Mouse (Mus musculus): ENCODE measurements around the gene Cobl. TPM values are rescaled to one million over a fixed set of nuclear protein-coding genes. Genes with fewer than 3 reads are reported as not detected.

The Cobl gene
- polyA plus RNA-seq, 1 experiment from 2014 or later = 3.6 TPM

- WGBS = 90% methylated on average over 3 of the region's 3 CpGs
Measured at GRCm38 (mm10) chr11:12227343-12227742, 237.4 kb downstream of the Cobl start.

GRCm38 (mm10) chr11:12219594-12220530 lies 244.9 kb downstream of the Cobl start:
- H3K9me3 ChIP-seq (replicated peaks; ENCODE audit: control insufficient read depth, low read length) = no peaks in the 10 kb centered on the region
- DNase-seq (ENCODE audit: low spot score) (no peak), ATAC-seq (replicated peaks; ENCODE audit: insufficient number of reproducible peaks, low FRiP score, low TSS enrichment, low read depth) (no peak)
- H3K4me1 ChIP-seq (ENCODE audit: control insufficient read depth, insufficient read depth, low read length) = no peaks in the 10 kb centered on the region
- H3K4me3 ChIP-seq (ENCODE audit: low read depth, low read length) = no peak overlapping the region
- H3K27ac ChIP-seq (replicated peaks; ENCODE audit: low read depth, low read length) = no peak overlapping the region
- 43% methylated on average over 4 of the region's 4 CpGs for WGBS
- no peak overlapping the region for H3K9ac ChIP-seq (replicated peaks; ENCODE audit: low read length)
- no peak overlapping the region for H3K4me2 ChIP-seq (ENCODE audit: low read depth, low read length)
- H3K27me3 ChIP-seq (ENCODE audit: control insufficient read depth, insufficient read depth, low read length) = no peaks in the 10 kb centered on the region
- no peaks in the 10 kb centered on the region for H3K36me3 ChIP-seq (replicated peaks; ENCODE audit: control insufficient read depth, insufficient read depth, low read depth, low read length)

More at GRCm38 (mm10) chr11:12227343-12227742, 237.4 kb downstream of the Cobl start:
- Histone ChIP-seq H3K27me3 (ENCODE audit: control insufficient read depth, insufficient read depth, low read length) (no peaks in the 10 kb centered on the region), H3K9ac (replicated peaks; ENCODE audit: low read length) (no peak overlapping the region), H3K4me2 (ENCODE audit: low read depth, low read length) (no peak overlapping the region), H3K27ac (replicated peaks; ENCODE audit: low read depth, low read length) (no peak overlapping the region), H3K4me1 (ENCODE audit: control insufficient read depth, insufficient read depth, low read length) (no peaks in the 10 kb centered on the region), H3K36me3 (replicated peaks; ENCODE audit: control insufficient read depth, insufficient read depth, low read depth, low read length) (no peaks in the 10 kb centered on the region), H3K4me3 (ENCODE audit: low read depth, low read length) (no peak overlapping the region), H3K9me3 (replicated peaks; ENCODE audit: control insufficient read depth, low read length) (no peaks in the 10 kb centered on the region)
- no peak for DNase-seq (ENCODE audit: low spot score)
- ATAC-seq (replicated peaks; ENCODE audit: insufficient number of reproducible peaks, low FRiP score, low TSS enrichment, low read depth) = no peak

GRCm38 (mm10) chr11:12216897-12217296 lies 247.9 kb downstream of the Cobl start:
- H3K9ac ChIP-seq (replicated peaks; ENCODE audit: low read length) = no peak overlapping the region
- H3K4me2 ChIP-seq (ENCODE audit: low read depth, low read length) = no peak overlapping the region
- H3K4me3 ChIP-seq (ENCODE audit: low read depth, low read length) = no peak overlapping the region
- H3K27me3 ChIP-seq (ENCODE audit: control insufficient read depth, insufficient read depth, low read length) = no peaks in the 10 kb centered on the region
- ATAC-seq (replicated peaks; ENCODE audit: insufficient number of reproducible peaks, low FRiP score, low TSS enrichment, low read depth) = no peak
- 82% methylated on average over 1 of the region's 1 CpGs for WGBS
- H3K36me3 ChIP-seq (replicated peaks; ENCODE audit: control insufficient read depth, insufficient read depth, low read depth, low read length) = no peaks in the 10 kb centered on the region
- H3K4me1 ChIP-seq (ENCODE audit: control insufficient read depth, insufficient read depth, low read length) = no peaks in the 10 kb centered on the region
- no peak overlapping the region for H3K27ac ChIP-seq (replicated peaks; ENCODE audit: low read depth, low read length)
- no peak for DNase-seq (ENCODE audit: low spot score)
- H3K9me3 ChIP-seq (replicated peaks; ENCODE audit: control insufficient read depth, low read length) = no peaks in the 10 kb centered on the region

GRCm38 (mm10) chr11:12215582-12215981 lies 249.2 kb downstream of the Cobl start:
- Histone ChIP-seq H3K4me3 (ENCODE audit: low read depth, low read length) (no peak overlapping the region), H3K36me3 (replicated peaks; ENCODE audit: control insufficient read depth, insufficient read depth, low read depth, low read length) (no peaks in the 10 kb centered on the region), H3K4me1 (ENCODE audit: control insufficient read depth, insufficient read depth, low read length) (no peaks in the 10 kb centered on the region), H3K9ac (replicated peaks; ENCODE audit: low read length) (no peak overlapping the region), H3K27ac (replicated peaks; ENCODE audit: low read depth, low read length) (no peak overlapping the region), H3K27me3 (ENCODE audit: control insufficient read depth, insufficient read depth, low read length) (no peaks in the 10 kb centered on the region), H3K9me3 (replicated peaks; ENCODE audit: control insufficient read depth, low read length) (no peaks in the 10 kb centered on the region), H3K4me2 (ENCODE audit: low read depth, low read length) (no peak overlapping the region)
- no peak for ATAC-seq (replicated peaks; ENCODE audit: insufficient number of reproducible peaks, low FRiP score, low TSS enrichment, low read depth)
- DNase-seq (ENCODE audit: low spot score) = no peak
- 92% methylated on average over 1 of the region's 1 CpGs for WGBS

- H3K4me1 ChIP-seq (ENCODE audit: control insufficient read depth, insufficient read depth, low read length) = no peaks in the 10 kb centered on the region
- no peak overlapping the region for H3K4me3 ChIP-seq (ENCODE audit: low read depth, low read length)
- H3K27ac ChIP-seq (replicated peaks; ENCODE audit: low read depth, low read length) = no peak overlapping the region
- no peak for DNase-seq (ENCODE audit: low spot score)
- H3K9me3 ChIP-seq (replicated peaks; ENCODE audit: control insufficient read depth, low read length) = no peaks in the 10 kb centered on the region
- ATAC-seq (replicated peaks; ENCODE audit: insufficient number of reproducible peaks, low FRiP score, low TSS enrichment, low read depth) = no peak
- H3K4me2 ChIP-seq (ENCODE audit: low read depth, low read length) = no peak overlapping the region
- H3K9ac ChIP-seq (replicated peaks; ENCODE audit: low read length) = no peak overlapping the region
- WGBS = 79% methylated on average over 2 of the region's 2 CpGs
- H3K27me3 ChIP-seq (ENCODE audit: control insufficient read depth, insufficient read depth, low read length) = no peaks in the 10 kb centered on the region
- H3K36me3 ChIP-seq (replicated peaks; ENCODE audit: control insufficient read depth, insufficient read depth, low read depth, low read length) = no peaks in the 10 kb centered on the region
Measured at GRCm38 (mm10) chr11:12208574-12208973, 256.2 kb downstream of the Cobl start.

GRCm38 (mm10) chr11:12205201-12206161 lies 259.3 kb downstream of the Cobl start:
- no peak overlapping the region for H3K27ac ChIP-seq (replicated peaks; ENCODE audit: low read depth, low read length)
- H3K9ac ChIP-seq (replicated peaks; ENCODE audit: low read length) = no peak overlapping the region
- no peak for ATAC-seq (replicated peaks; ENCODE audit: insufficient number of reproducible peaks, low FRiP score, low TSS enrichment, low read depth)
- H3K4me3 ChIP-seq (ENCODE audit: low read depth, low read length) = no peak overlapping the region
- H3K4me1 ChIP-seq (ENCODE audit: control insufficient read depth, insufficient read depth, low read length) = no peaks in the 10 kb centered on the region
- no peak overlapping the region for H3K4me2 ChIP-seq (ENCODE audit: low read depth, low read length)
- WGBS = 62% methylated on average over 6 of the region's 6 CpGs
- no peaks in the 10 kb centered on the region for H3K9me3 ChIP-seq (replicated peaks; ENCODE audit: control insufficient read depth, low read length)
- no peaks in the 10 kb centered on the region for H3K27me3 ChIP-seq (ENCODE audit: control insufficient read depth, insufficient read depth, low read length)
- DNase-seq (ENCODE audit: low spot score) = peak; percentile 10
- H3K36me3 ChIP-seq (replicated peaks; ENCODE audit: control insufficient read depth, insufficient read depth, low read depth, low read length) = no peaks in the 10 kb centered on the region

- Histone ChIP-seq H3K4me3 (ENCODE audit: low read depth, low read length) (no peak overlapping the region), H3K9ac (replicated peaks; ENCODE audit: low read length) (no peak overlapping the region), H3K9me3 (replicated peaks; ENCODE audit: control insufficient read depth, low read length) (no peaks in the 10 kb centered on the region), H3K27ac (replicated peaks; ENCODE audit: low read depth, low read length) (no peak overlapping the region), H3K36me3 (replicated peaks; ENCODE audit: control insufficient read depth, insufficient read depth, low read depth, low read length) (no peaks in the 10 kb centered on the region), H3K4me1 (ENCODE audit: control insufficient read depth, insufficient read depth, low read length) (no peaks in the 10 kb centered on the region), H3K4me2 (ENCODE audit: low read depth, low read length) (no peak overlapping the region), H3K27me3 (ENCODE audit: control insufficient read depth, insufficient read depth, low read length) (no peaks in the 10 kb centered on the region)
- ATAC-seq (replicated peaks; ENCODE audit: insufficient number of reproducible peaks, low FRiP score, low TSS enrichment, low read depth) = no peak
- WGBS = 87% methylated on average over 4 of the region's 4 CpGs
- DNase-seq (ENCODE audit: low spot score) = no peak
Measured at GRCm38 (mm10) chr11:12199441-12199840, 265.3 kb downstream of the Cobl start.
